Mouse (Mus musculus) B cell, adult 62 days (primary cell): Measurements from ENCODE around the gene Cdc73. TPM values are rescaled to one million over a fixed set of nuclear protein-coding genes. Genes with fewer than 3 reads are reported as not detected.

Experiments used
- total RNA-seq: library from RNA; stranded (reverse); gene quantifications from 4 replicates; pipeline ENCODE4 v1.2.4, GENCODE M21; 2023

Gene Cdc73
- 98.8 to 104 TPM (median 101 TPM) in 4 replicates for total RNA-seq

GRCm38 (mm10) chr1:143702741-143703262, at the start of gene Cdc73:
TSS of gene Cdc73 (minus strand) at chr1:143702893.

GRCm38 (mm10) chr1:143716038-143716437, 13.3 kb upstream of the Cdc73 start, which contains the start of gene Glrx2:
TSS of gene Glrx2 (plus strand) at chr1:143716338.

GRCm38 (mm10) chr1:143640650-143641407, 61.9 kb downstream of the Cdc73 start, which contains the start of gene B3galt2:
TSS of gene B3galt2 (plus strand) at chr1:143640664.

Other genes with a start within 250 kb of the Cdc73 start
- not detected in 4 replicates for gene B3galt2, start 62.2 kb downstream of the Cdc73 start, total RNA-seq
- gene Glrx2, start 13.4 kb upstream of the Cdc73 start, total RNA-seq: 22.1 to 34.1 TPM (median 27.7 TPM) in 4 replicates
- gene Trove2, start 74.2 kb upstream of the Cdc73 start, total RNA-seq: 2.0 to 2.7 TPM (median 2.4 TPM) in 4 replicates
- 21.0 to 31.5 TPM (median 26.6 TPM) in 4 replicates for gene Uchl5, start 74.4 kb upstream of the Cdc73 start, total RNA-seq